Mouse (Mus musculus): ENCODE data around the gene Dus1l. TPM values are rescaled to one million over a fixed set of nuclear protein-coding genes. Genes with fewer than 3 reads are reported as not detected.
A peak's percentile ranks its signal among the peaks of the same experiment; 100 is the strongest.
"Not testable (repeated sequence)": the region's sequence is repeated elsewhere in the genome, so short reads cannot be mapped to it uniquely, and the experiment has no call there.

The Dus1l gene
- 39.8 and 49.0 TPM in 2 replicates for polyA plus RNA-seq (2015; fragmentation: Nextera tagmentation; extraction: Ambion mirVana)

DNA sequence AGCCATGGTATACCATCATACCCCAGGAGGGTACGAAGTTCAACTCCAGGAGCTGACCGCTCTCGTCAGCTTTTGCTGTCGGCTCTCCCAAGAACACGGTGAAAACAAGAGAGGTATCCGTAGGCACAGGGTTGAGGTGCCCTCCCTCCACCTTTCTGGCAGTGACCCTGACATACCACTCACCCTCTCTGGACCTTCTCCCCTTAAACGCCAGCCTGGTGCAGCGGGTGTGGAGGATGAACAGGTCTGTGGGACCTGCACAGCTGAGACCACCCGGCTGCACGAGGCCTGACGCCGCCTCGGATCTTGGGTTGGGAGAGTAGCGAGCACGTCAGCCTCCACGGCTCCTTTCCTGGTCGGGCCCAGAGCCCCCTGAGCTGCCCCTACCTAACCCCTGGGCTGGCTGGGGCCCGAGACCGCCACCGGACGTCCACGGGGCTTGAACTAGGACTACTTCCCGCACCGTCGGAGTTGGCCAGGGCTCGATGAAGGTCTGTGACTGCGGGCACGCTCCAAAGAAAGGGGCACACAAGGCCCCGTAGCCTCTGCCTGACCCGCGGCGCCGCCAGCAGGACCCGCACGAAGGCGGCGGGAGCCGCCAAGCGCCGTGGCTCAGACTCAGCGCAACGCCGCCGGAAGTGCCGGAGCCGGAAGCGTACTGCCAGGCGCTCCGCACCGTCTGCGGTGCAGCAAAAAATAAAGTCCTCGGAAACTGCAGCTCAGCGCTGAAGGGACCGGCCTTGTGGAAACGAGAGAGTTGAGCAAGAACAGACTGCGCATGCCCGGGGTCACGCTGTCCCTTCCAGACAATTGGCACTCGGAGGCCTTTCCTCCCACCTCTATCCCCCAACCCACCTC is at the start of gene Dus1l:
Gene Dus1l, minus strand, starts transcription at position 648 of the 858 bp plus-strand sequence.
- peak; percentile 89 for ATAC-seq (ENCODE audit: low read depth)
- H3K27ac ChIP-seq (replicated peaks) = peak within 1 kb of the TSS; percentile 88
- WGBS = 3% methylated on average over 59 of the region's 59 CpGs
- peaks cover 35% of the 10 kb centered on the region for H3K36me3 ChIP-seq
- H3K4me1 ChIP-seq (replicated peaks) = peaks cover 28% of the 10 kb centered on the region
- H3K4me2 ChIP-seq = peak within 1 kb of the TSS; percentile 99
- peak within 1 kb of the TSS; percentile 96 for H3K9ac ChIP-seq
- H3K9me3 ChIP-seq = no peaks in the 10 kb centered on the region
- H3K4me3 ChIP-seq = peak within 1 kb of the TSS; percentile 98
- H3K27me3 ChIP-seq = no peaks in the 10 kb centered on the region

DNA sequence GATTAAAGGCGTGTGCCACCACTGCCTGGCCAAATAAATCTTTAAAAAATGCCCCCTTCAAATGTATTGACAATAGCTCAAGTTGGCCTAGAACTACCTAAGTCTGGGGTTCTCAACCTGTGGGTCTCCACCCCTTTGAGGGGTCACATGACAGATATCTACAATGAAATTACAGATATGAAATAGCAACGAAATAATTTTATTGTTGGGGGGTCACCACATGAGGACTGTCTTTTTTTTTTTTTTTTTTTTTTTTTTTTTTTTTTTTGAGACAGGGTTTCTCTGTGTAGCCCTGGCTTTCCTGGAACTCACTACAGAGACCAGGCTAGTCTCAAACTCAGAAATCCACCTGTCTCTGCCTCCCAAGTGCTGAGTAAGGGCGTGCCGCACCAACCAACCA is 48.1 kb upstream of the Dus1l start:
- Histone ChIP-seq H3K27me3 (no peaks in the 10 kb centered on the region), H3K4me3 (no peak overlapping the region), H3K9me3 (no peaks in the 10 kb centered on the region), H3K27ac (replicated peaks) (no peak overlapping the region), H3K4me1 (replicated peaks) (no peaks in the 10 kb centered on the region), H3K36me3 (no peaks in the 10 kb centered on the region), H3K9ac (no peak overlapping the region), H3K4me2 (no peak overlapping the region)
- ATAC-seq (ENCODE audit: low read depth) = no peak
- WGBS = 87% methylated on average over 4 of the region's 4 CpGs

DNA sequence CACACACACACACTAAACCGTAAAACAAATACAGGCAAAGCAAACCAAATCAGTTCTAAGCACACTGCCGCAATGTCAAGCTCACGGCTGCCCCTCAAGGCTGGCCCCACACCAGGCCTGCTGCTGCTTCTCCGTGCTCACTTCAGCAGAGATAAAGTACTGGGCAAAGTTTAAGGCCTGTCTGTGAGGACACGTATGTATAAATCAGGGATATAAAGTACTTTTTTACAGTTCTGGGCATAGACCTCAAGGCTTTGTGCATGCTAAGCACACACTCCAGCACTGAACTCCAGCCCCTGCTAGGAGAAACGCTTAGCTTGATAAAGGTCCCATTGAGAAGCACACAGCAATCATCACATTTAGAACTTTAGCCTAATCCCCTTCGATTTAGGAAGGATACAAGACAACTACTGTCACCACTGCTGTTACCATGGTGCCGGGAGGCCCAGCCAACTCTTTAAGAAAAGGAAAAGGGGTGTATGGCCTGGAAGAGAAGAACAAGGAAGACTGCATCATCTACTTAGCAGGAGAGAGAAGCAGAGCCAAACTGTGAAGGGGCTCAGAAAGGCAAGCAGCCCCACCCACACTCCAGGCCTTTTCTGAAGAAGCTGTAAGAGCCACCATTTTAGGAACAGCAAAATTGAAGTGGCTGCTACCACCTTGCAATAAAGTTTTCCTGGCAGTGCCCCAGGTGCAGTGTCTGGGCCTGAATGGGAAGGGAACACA is 37.5 kb upstream of the Dus1l start:
- H3K27ac ChIP-seq (replicated peaks) = peak overlapping the region; percentile 79
- peak; percentile 87 for ATAC-seq (ENCODE audit: low read depth)
- H3K27me3 ChIP-seq = no peaks in the 10 kb centered on the region
- no peaks in the 10 kb centered on the region for H3K36me3 ChIP-seq
- no peak overlapping the region for H3K4me3 ChIP-seq
- H3K4me2 ChIP-seq = no peak overlapping the region
- WGBS = 44% methylated on average over 8 of the region's 8 CpGs
- no peaks in the 10 kb centered on the region for H3K9me3 ChIP-seq
- H3K9ac ChIP-seq = no peak overlapping the region
- H3K4me1 ChIP-seq (replicated peaks) = peaks cover 17% of the 10 kb centered on the region

DNA sequence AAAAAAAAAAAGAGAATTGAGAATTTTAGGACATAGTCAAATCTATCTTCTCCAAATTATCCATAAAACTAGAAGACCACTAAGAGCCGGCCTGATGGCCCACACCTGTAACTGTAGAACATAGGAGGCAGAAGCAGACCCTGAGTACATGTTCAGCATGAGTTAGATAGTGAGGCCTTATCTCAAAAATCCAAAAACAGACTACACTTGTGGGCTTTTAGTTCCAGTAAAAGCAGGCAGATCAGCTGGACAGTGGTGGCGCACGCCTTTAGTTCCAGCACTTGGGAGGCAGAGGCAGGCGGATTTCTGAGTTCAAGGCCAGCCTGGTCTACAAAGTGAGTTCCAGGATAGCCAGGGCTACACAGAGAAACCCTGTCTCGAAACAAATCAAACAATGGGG is 36.8 kb upstream of the Dus1l start:
- H3K27me3 ChIP-seq; H3K36me3 ChIP-seq; ATAC-seq (ENCODE audit: low read depth); H3K9ac ChIP-seq; H3K9me3 ChIP-seq; H3K4me3 ChIP-seq; H3K4me2 ChIP-seq: not testable (repeated sequence)
- peak overlapping the region; percentile 79 for H3K27ac ChIP-seq (replicated peaks)
- H3K4me1 ChIP-seq (replicated peaks) = peaks cover 17% of the 10 kb centered on the region
- WGBS = 92% methylated on average over 5 of the region's 5 CpGs

DNA sequence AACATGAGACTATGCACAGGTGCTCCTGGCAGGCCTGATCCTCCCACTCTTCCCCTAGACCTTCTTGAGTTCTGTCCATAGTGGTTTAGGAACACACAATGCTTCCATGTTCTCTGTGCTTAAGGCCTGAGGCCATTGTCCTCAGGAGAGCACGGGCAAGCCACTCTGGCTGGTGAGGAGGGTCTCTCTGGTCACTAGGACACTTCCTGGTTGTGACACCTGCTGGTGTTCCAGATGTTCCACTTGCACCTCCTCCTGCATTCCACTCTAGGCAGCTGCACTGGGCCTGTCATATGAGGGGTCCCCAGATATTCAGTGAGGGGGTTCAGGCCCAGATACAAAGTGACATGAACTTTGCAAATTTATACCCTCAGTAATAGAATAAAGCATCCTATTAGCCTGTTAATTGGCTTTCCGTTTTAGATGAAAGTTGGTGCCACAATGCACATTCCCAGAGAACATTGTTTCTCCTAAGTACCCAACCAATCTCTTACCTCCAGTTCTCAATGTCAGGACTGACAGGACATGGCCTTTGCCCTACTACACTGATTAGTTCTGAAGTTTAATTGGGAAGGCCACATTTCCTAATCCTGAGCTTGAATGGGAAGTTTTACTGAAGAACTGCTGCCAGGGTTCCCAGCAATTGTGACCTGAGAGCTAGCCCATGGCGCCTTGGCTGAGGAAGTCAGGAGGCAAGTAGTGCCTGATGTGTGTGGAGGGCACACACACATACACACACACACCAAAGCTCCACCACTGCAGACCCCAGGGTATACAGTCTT is 35.6 kb upstream of the Dus1l start:
- H3K27ac ChIP-seq (replicated peaks) = no peak overlapping the region
- no peak overlapping the region for H3K4me3 ChIP-seq
- no peaks in the 10 kb centered on the region for H3K27me3 ChIP-seq
- H3K4me1 ChIP-seq (replicated peaks) = peaks cover 17% of the 10 kb centered on the region
- no peaks in the 10 kb centered on the region for H3K9me3 ChIP-seq
- H3K9ac ChIP-seq = no peak overlapping the region
- no peak for ATAC-seq (ENCODE audit: low read depth)
- H3K36me3 ChIP-seq = no peaks in the 10 kb centered on the region
- H3K4me2 ChIP-seq = no peak overlapping the region
- WGBS = 80% methylated on average over 3 of the region's 3 CpGs

DNA sequence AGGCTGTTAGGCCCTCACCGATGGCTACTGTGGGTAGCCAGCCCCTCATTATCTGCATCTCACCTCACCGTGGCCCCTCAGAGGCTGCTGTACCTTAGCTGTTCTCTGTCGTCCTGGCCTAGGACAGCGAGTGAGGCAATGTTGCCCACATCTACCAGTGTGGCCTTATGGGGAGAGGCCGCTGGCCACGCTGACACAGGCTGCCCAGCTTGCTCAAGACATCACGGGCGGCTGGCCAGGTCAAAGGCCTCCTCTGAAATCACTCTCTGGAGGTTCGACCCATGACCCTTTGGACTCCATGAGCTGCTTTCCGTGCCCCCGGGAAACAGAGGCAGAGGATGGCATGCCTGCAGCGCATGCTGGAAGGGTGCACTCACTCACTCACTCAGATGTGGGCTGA is 34.5 kb upstream of the Dus1l start:
- Histone ChIP-seq H3K9ac (no peak overlapping the region), H3K9me3 (no peaks in the 10 kb centered on the region), H3K27ac (replicated peaks) (no peak overlapping the region), H3K4me2 (no peak overlapping the region), H3K36me3 (no peaks in the 10 kb centered on the region), H3K27me3 (no peaks in the 10 kb centered on the region), H3K4me1 (replicated peaks) (peaks cover 28% of the 10 kb centered on the region), H3K4me3 (no peak overlapping the region)
- 86% methylated on average over 12 of the region's 12 CpGs for WGBS
- no peak for ATAC-seq (ENCODE audit: low read depth)

DNA sequence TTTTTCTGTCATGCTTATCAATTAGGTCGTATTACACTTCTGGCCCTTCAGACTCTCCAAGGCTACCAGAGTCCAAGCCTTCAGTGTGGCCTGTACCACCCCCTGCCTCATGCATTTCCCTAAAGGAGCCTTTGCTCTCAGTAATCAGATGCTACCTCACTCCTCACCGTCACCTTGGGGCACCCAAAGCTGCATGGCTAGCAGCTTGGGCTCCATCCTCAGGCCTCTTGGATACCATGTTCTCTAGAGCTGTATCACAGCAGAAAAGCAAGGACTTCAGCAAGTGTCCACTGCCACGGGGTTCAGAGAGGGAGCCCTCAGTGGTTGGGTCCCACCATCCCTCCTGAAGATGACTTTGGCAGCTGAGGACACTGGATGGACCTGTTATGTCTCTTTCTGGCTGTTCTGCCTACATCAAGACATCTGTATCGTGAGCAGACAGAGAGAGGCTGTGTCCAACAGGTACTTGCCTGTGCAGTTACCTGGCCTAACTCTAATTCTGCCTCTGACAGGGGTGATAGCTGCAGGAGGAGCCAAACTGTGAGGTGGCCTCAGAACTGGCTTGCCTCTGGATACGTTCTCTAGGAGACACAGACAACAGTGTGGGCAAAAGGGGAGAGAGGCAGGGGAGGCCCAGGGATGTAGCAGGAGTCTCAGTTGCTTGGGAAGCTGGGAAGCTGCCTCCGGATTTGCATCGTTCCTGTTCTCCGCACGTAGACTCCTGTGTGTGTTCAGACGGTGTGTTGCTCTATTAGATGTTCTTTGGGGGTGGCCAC is 33.7 kb upstream of the Dus1l start:
- H3K4me3 ChIP-seq = no peak overlapping the region
- no peak for ATAC-seq (ENCODE audit: low read depth)
- 89% methylated on average over 10 of the region's 10 CpGs for WGBS
- no peaks in the 10 kb centered on the region for H3K27me3 ChIP-seq
- H3K27ac ChIP-seq (replicated peaks) = no peak overlapping the region
- H3K9me3 ChIP-seq = no peaks in the 10 kb centered on the region
- peaks cover 33% of the 10 kb centered on the region for H3K4me1 ChIP-seq (replicated peaks)
- H3K9ac ChIP-seq = no peak overlapping the region
- no peak overlapping the region for H3K4me2 ChIP-seq
- H3K36me3 ChIP-seq = no peaks in the 10 kb centered on the region

DNA sequence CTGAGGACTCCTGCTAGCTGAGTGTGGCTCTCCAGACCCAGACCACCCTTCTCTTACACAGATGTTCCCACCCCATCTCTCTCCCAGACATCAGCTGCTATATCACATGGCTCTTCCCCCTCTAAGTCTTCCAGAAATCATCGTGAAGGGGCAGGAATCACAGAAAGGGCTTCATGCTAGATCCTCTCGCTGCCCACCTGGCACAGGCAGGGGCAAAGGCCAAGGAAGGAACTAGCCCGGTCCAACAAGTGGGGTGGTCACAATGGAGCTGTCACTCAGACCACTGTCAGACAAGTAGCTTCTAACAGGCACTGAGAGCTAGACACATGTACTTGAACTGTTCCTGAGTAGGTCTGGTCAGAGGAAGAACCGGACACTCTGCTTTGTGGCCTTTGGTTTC is 32.2 kb upstream of the Dus1l start:
- peaks cover 20% of the 10 kb centered on the region for H3K4me1 ChIP-seq (replicated peaks)
- H3K9ac ChIP-seq = peak overlapping the region; percentile 55
- H3K4me3 ChIP-seq = no peak overlapping the region
- no peaks in the 10 kb centered on the region for H3K27me3 ChIP-seq
- no peak overlapping the region for H3K4me2 ChIP-seq
- no peak for ATAC-seq (ENCODE audit: low read depth)
- no peaks in the 10 kb centered on the region for H3K36me3 ChIP-seq
- 75% methylated on average over 4 of the region's 4 CpGs for WGBS
- H3K9me3 ChIP-seq = no peaks in the 10 kb centered on the region
- H3K27ac ChIP-seq (replicated peaks) = no peak overlapping the region

DNA sequence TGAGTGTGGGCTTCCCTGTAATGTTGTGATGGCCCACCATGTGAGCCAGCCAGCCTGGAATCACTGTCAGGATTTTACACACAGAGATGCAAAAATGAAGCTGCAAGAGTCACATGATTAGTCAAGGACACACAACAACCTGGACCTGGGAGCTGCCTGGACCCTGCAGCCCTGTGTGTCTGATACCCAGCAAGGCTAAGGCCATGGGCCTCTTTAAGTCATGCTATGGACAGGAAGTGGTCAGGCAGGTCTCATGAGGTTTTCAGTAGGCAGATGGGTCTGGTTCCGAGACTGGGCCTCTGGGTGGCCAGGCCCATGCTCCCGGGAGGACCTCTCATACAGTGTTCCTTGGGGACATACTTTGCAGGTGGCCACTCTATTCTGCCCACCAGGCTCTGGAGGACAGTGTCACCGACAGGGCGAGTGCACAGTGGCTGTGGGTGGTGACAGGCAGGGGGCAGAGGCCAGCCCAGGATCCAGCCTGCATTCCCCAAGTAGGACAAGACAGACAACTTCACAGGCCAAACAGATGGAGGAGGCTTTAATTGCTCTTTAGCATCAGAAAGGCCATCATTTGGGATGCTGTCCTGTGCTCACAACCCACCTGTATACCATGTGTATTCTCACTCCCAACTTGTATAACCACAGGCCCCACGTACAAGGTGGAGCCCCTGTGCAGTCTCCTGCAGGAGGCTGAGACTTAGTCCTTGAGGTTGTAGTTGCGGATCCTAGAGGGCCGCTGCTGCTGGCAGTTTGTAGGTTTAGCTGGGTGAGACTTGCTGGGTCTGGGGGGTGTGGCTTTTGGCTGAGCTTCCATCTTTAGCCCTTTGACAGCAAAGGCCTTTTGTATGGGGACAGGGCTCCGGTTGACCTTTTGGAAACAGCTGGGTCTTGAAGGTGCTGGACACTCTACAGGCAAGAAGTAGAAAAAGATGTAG is 30.1 kb upstream of the Dus1l start:
- no peak for ATAC-seq (ENCODE audit: low read depth)
- Histone ChIP-seq H3K4me1 (replicated peaks) (peaks cover 39% of the 10 kb centered on the region), H3K9ac (peak overlapping the region; percentile 96; the same call in 1 of the 2 replicates), H3K9me3 (no peaks in the 10 kb centered on the region), H3K36me3 (peaks cover 10% of the 10 kb centered on the region), H3K4me2 (no peak overlapping the region), H3K27me3 (no peaks in the 10 kb centered on the region), H3K27ac (replicated peaks) (peak overlapping the region; percentile 99), H3K4me3 (no peak overlapping the region)
- WGBS = 81% methylated on average over 8 of the region's 8 CpGs

DNA sequence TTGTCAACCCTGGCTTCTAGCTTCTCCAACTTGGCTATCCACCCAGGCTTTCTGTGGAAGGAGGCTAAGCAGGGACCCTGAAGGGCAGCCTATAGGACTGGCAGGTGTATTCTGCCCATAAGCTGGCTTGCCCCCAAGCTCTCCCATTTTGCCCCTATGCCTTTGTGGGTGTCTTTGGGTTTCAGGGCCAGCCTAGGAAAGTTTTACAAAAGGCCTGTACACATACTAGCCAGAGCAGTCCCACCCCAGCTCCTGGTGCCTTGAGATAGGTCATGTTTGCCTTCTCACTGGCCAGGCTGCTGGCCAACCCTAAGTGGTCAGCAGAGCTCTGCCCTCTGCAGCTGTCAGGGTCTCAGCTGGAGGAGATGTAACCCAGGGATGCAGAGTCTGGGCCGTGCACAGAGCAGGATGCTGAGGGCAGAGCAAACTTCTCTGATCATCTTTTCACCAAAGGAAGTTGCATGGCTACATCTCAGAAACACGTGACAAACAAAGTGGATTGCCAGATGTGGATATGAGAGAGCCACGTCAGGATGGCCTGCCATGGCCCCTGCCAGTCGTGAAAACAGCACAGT is 29.2 kb upstream of the Dus1l start:
- no peaks in the 10 kb centered on the region for H3K27me3 ChIP-seq
- peak overlapping the region; percentile 96 for H3K9ac ChIP-seq
- peak overlapping the region; percentile 99 for H3K27ac ChIP-seq (replicated peaks)
- H3K36me3 ChIP-seq = peaks cover 19% of the 10 kb centered on the region
- H3K4me2 ChIP-seq = peak overlapping the region; percentile 100
- no peak for ATAC-seq (ENCODE audit: low read depth)
- no peaks in the 10 kb centered on the region for H3K9me3 ChIP-seq
- WGBS = 52% methylated on average over 4 of the region's 4 CpGs
- peak overlapping the region; percentile 92 for H3K4me3 ChIP-seq
- peaks cover 48% of the 10 kb centered on the region for H3K4me1 ChIP-seq (replicated peaks)

Data from neural tube, embryonic 13.5 days (tissue).